ENCODE assay signal across 24 mouse cellular contexts in genomic region chr10:59724634-59725033, GRCm38 (mm10). TPM values are rescaled to one million over a fixed set of nuclear protein-coding genes. Genes with fewer than 3 reads are reported as not detected.
DNase-seq lines count a peak whose midpoint lies in the region; ATAC-seq and TF ChIP-seq lines count a peak whose summit lies in the region.
"Had no signal": no experiment of that assay in that cellular context is flagged by ENCODE, and none has a peak within 500 bp of the region (broad histone marks: within the 10 kb centered on the region; RNA-seq: fewer than 3 reads in every experiment).

No protein-coding gene starts in this region.

- ATAC-seq in kidney, postnatal 0 days (replicated peaks; ENCODE audit: low FRiP score, low read depth), result peak; percentile 69
- peak; percentile 76 for ATAC-seq in intestine, embryonic 16.5 days
- ATAC-seq: forebrain, embryonic 14.5 days had no signal

- no peaks in the 10 kb centered on the region for H3K36me3 ChIP-seq in heart, embryonic 10.5 days
- no peaks in the 10 kb centered on the region for H3K36me3 ChIP-seq in kidney, postnatal 0 days (ENCODE audit: insufficient read depth, low read length)
- H3K36me3 ChIP-seq in intestine, embryonic 16.5 days (ENCODE audit: control insufficient read depth, insufficient read depth, low read length), result no peaks in the 10 kb centered on the region
- H3K36me3 ChIP-seq: lung, embryonic 15.5 days; stomach, embryonic 15.5 days had no signal

- H3K4me2 ChIP-seq in kidney, postnatal 0 days (ENCODE audit: low read length), result no peak overlapping the region
- no peak overlapping the region for H3K4me2 ChIP-seq in intestine, embryonic 16.5 days (ENCODE audit: low read depth, low read length)
- H3K4me2 ChIP-seq: heart, embryonic 11.5 days; hindbrain, embryonic 14.5 days; limb, embryonic 12.5 days; lung, embryonic 15.5 days; stomach, embryonic 15.5 days had no signal

- no peaks in the 10 kb centered on the region for H3K9me3 ChIP-seq in heart, embryonic 10.5 days
- H3K9me3 ChIP-seq in kidney, postnatal 0 days (replicated peaks; ENCODE audit: low read length), result no peaks in the 10 kb centered on the region
- no peaks in the 10 kb centered on the region for H3K9me3 ChIP-seq in intestine, embryonic 16.5 days (ENCODE audit: control insufficient read depth, low read length)
- H3K9me3 ChIP-seq: limb, embryonic 12.5 days; lung, embryonic 15.5 days; stomach, embryonic 15.5 days had no signal

- no peaks in the 10 kb centered on the region for H3K27me3 ChIP-seq in heart, embryonic 10.5 days (ENCODE audit: insufficient read depth, poor library complexity, severe bottlenecking)
- H3K27me3 ChIP-seq in kidney, postnatal 0 days (ENCODE audit: insufficient read depth, low read length), result no peaks in the 10 kb centered on the region
- no peaks in the 10 kb centered on the region for H3K27me3 ChIP-seq in intestine, embryonic 16.5 days (replicated peaks; ENCODE audit: control insufficient read depth, insufficient read depth, low read length)
- H3K27me3 ChIP-seq: limb, embryonic 12.5 days; lung, embryonic 15.5 days; stomach, embryonic 15.5 days had no signal

- TF ChIP-seq CTCF in kidney, postnatal 0 days (IDR thresholded peaks at IDR 0.05; ENCODE audit: low read depth), result no peak

- DNase-seq in heart, embryonic 10.5 days (ENCODE audit: low spot score), result no peak
- DNase-seq in heart, adult 8-10 months (ENCODE audit: low spot score), result no peak
- DNase-seq in kidney, postnatal 0 days (ENCODE audit: low spot score), result no peak
- no peak for DNase-seq in kidney, postnatal 25 days
- peak; percentile 77 for DNase-seq in 3T3-L1 (ENCODE audit: low read depth, low spot score)
- no peak for DNase-seq in thymus, postnatal 14 days
- DNase-seq in ovary, adult 18-20 months (ENCODE audit: low spot score), result no peak
- DNase-seq: adrenal gland, postnatal 14 days; B cell, adult 2 months; cerebellum, adult 9-11 months; gastrocnemius, postnatal 25 days; heart, postnatal 14 days; midbrain, embryonic 14.5 days; right cerebral cortex, postnatal 25 days had no signal

- peak overlapping the region; percentile 38; the same call in 1 of the 2 replicates for H3K27ac ChIP-seq in heart, embryonic 10.5 days
- no peak overlapping the region for H3K27ac ChIP-seq in kidney, postnatal 0 days
- no peak overlapping the region for H3K27ac ChIP-seq in intestine, embryonic 16.5 days (ENCODE audit: low read length)
- H3K27ac ChIP-seq: hindbrain, embryonic 14.5 days; limb, embryonic 12.5 days; liver, embryonic 14.5 days; lung, embryonic 15.5 days; stomach, embryonic 15.5 days had no signal

- H3K4me3 ChIP-seq in heart, embryonic 10.5 days, result no peak overlapping the region
- no peak overlapping the region for H3K4me3 ChIP-seq in kidney, postnatal 0 days (replicated peaks; ENCODE audit: low read depth, low read length)
- H3K4me3 ChIP-seq in intestine, embryonic 16.5 days (ENCODE audit: low read length), result no peak overlapping the region
- H3K4me3 ChIP-seq: erythroblast, embryonic 14.5 days; limb, embryonic 12.5 days; lung, embryonic 15.5 days; myocyte; stomach, embryonic 15.5 days had no signal

- peaks cover 40% of the 10 kb centered on the region for H3K4me1 ChIP-seq in heart, embryonic 10.5 days
- H3K4me1 ChIP-seq in kidney, postnatal 0 days (replicated peaks; ENCODE audit: insufficient read depth, low read length), result peaks cover 8% of the 10 kb centered on the region; the same call in 1 of the 2 replicates
- H3K4me1 ChIP-seq in intestine, embryonic 16.5 days (ENCODE audit: control insufficient read depth, insufficient read depth, low read length), result peaks cover 17% of the 10 kb centered on the region; the same call in 1 of the 2 replicates

- no peak overlapping the region for H3K9ac ChIP-seq in kidney, postnatal 0 days (ENCODE audit: low read depth, low read length)
- no peak overlapping the region for H3K9ac ChIP-seq in intestine, embryonic 16.5 days (ENCODE audit: low read depth, low read length)
- H3K9ac ChIP-seq: hindbrain, embryonic 14.5 days; limb, embryonic 12.5 days; liver, embryonic 14.5 days; lung, embryonic 15.5 days; stomach, embryonic 15.5 days had no signal

RNA-seq across cellular contexts. Expression of gene Micu1, which starts 22.4 kb away (rescaled TPM):
- polyA plus RNA-seq in heart, embryonic 10.5 days (2016; fragmentation: Nextera tagmentation; extraction: Ambion mirVana), result 45.4 and 46.8 TPM in 2 replicates
- 10 to 100 TPM; 20.9 to 27.4 (median 22.2) TPM for total RNA-seq in heart, adult 8-10 months (2022)
- 60.9 and 65.8 TPM in 2 replicates for polyA plus RNA-seq in kidney, postnatal 0 days (2015; fragmentation: Nextera tagmentation; extraction: Ambion mirVana)
- 80.8 and 82.1 TPM in 2 replicates for polyA plus RNA-seq in intestine, embryonic 16.5 days (2015; fragmentation: Nextera tagmentation; extraction: Ambion mirVana)
